Mouse (Mus musculus) central nervous system, embryonic 11.5 days (tissue): ENCODE results near the gene Ttc8. TPM values are rescaled to one million over a fixed set of nuclear protein-coding genes. Genes with fewer than 3 reads are reported as not detected.

Experiments used
- polyA plus RNA-seq: library from polyadenylated mRNA; depleted of rRNA; stranded (reverse); fragments of >200 nt; gene quantifications from 2 replicates; pipeline ENCODE4 v1.2.3, GENCODE M21; 2012; rRNA removed

The Ttc8 gene
- polyA plus RNA-seq, result 35.4 and 47.1 TPM in 2 replicates

DNA sequence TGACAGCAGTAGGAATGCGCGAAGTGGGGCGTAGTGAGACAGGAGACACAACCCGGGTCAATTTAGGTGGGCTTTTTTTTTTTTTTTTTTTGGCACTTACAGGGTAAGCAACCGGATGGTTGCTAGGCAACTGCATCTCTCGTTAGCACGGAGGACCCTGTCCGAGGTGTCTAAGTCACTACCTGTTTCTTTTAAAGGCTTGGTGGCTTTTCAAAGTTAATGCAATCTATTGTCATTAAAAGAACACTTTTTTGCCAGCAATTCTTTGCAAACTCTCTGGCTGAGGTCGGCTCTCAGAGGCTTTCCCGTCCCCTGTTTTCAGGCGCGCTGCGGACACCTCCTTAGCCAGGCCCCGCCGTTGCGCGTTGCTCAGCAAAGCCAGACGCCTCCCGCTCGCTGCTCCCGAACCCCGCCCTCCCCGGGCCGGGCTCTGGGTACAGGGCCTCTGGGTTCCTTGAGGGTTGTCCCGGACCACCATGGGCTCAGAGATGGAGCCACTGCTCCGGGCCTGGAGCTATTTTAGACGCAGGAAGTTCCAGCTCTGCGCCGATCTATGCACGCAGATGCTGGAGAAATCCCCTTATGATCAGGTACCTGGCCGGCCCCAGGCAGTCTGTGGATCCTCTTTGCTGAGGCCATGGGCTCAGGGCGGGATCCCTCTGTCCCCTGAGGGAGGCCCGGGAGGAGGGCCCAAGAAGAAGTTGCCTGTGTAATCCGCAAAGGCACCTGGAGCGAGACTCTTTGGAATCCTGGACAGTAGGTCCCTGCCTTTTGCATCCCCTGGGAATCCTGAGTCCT, at the start of gene Ttc8:
Gene Ttc8 (plus strand): TSS at position 381 of the 798 bp plus-strand sequence.

GRCm38 (mm10) chr12:98900881-98901801, 19.2 kb upstream of the Ttc8 start, which contains the start of gene Eml5:
Gene Eml5, minus strand, starts transcription at chr12:98901484.

Other genes with a start within 250 kb of the Ttc8 start
- 9.2 and 10.4 TPM in 2 replicates for gene Ptpn21, start 183.2 kb upstream of the Ttc8 start, polyA plus RNA-seq
- gene Zc3h14, start 173.6 kb upstream of the Ttc8 start, polyA plus RNA-seq, result 119 and 178 TPM in 2 replicates
- gene Eml5, start 19.1 kb upstream of the Ttc8 start, polyA plus RNA-seq, result 62.7 and 101 TPM in 2 replicates